Mouse (Mus musculus) lung, embryonic 16.5 days (tissue): ENCODE data around the gene Tarbp2. TPM values are rescaled to one million over a fixed set of nuclear protein-coding genes. Genes with fewer than 3 reads are reported as not detected.

Source experiments
- ATAC-seq: fragments of 200-750 bp; cut with Nextera tagmentation; 2 replicates; pipeline ENCODE4 v1.8.0; 2017; ENCODE audit warnings: low read depth, mild to moderate bottlenecking, moderate library complexity
- H3K27ac ChIP-seq: fragments of 300-500 bp; sonication (generic); 2 replicates; pipeline ENCODE4 v1.5.1; 2014; ENCODE audit warnings: mild to moderate bottlenecking, control low read depth, low read length
- H3K27me3 ChIP-seq: fragments of 300-500 bp; sonication (generic); 2 replicates; pipeline ENCODE4 v1.6.1; 2014; ENCODE audit warnings: low read depth, low read length, mixed read lengths; ENCODE audit not compliant: control insufficient read depth, insufficient read depth
- H3K36me3 ChIP-seq: fragments of 300-500 bp; sonication (generic); 2 replicates; pipeline ENCODE4 v1.6.1; 2014; ENCODE audit warnings: low read length; ENCODE audit not compliant: control insufficient read depth, insufficient read depth
- H3K4me1 ChIP-seq: fragments of 300-500 bp; sonication (generic); replicated peaks from 2 replicates; pipeline ENCODE4 v1.6.1; 2014; ENCODE audit warnings: low read length, mixed read lengths; ENCODE audit not compliant: control insufficient read depth, insufficient read depth
- H3K4me2 ChIP-seq: fragments of 300-500 bp; sonication (generic); 2 replicates; pipeline ENCODE4 v1.6.1; 2014; ENCODE audit warnings: low read depth, low read length, control low read depth
- H3K4me3 ChIP-seq: fragments of 300-500 bp; sonication (generic); 2 replicates; pipeline ENCODE4 v1.5.1; 2014; ENCODE audit warnings: mild to moderate bottlenecking, low read length, control low read depth
- H3K9ac ChIP-seq: fragments of 300-500 bp; sonication (generic); 2 replicates; pipeline ENCODE4 v1.6.1; 2014; ENCODE audit warnings: low read length, control low read depth
- H3K9me3 ChIP-seq: fragments of 300-500 bp; sonication (generic); 2 replicates; pipeline ENCODE4 v1.6.1; 2016; ENCODE audit warnings: low read length; ENCODE audit not compliant: control insufficient read depth
- WGBS: fragments of 180-500 bp; shearing (Covaris S2); extraction: QIAGEN DNeasy Blood & Tissue Kit; methylation state at CpG from one replicate; pipeline ENCODE4 v1.1.7; 2014; 5-methylcytosine and 5-hydroxymethylcytosine counted together
- polyA plus RNA-seq: library from polyadenylated mRNA; unstranded; fragments of >200 nt; fragmentation: Nextera tagmentation; extraction: Ambion mirVana; gene quantifications from 2 replicates; pipeline ENCODE4 v1.2.1, GENCODE M21; 2015

Tarbp2 gene
- polyA plus RNA-seq, 1 experiment from 2014 or later, result 73.4 TPM

DNA sequence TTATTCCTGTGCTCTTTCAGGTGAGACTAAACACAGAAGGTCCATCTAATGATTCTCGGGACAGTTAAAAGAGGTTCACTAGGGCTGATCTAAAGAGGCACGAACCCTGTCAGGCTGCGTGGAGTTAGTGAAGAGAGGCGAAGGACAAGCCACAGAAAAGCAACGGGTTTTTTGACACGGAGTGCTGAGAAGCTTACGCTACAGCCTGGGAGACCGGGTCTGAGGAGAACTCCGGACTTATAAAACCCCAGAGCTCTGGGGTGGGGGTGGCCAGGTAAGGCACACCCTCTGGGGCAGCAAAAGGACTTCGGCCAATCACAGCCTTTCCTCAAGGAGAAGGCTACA is 389 bp upstream of the Tarbp2 start:
- WGBS, result 0% methylated on average over 10 of the region's 10 CpGs
- ATAC-seq, result no peak
- Histone ChIP-seq H3K9ac (peak overlapping the region; percentile 64), H3K4me2 (peak overlapping the region; percentile 89), H3K4me3 (peak overlapping the region; percentile 60), H3K27me3 (no peaks in the 10 kb centered on the region), H3K27ac (peak overlapping the region; percentile 83), H3K9me3 (no peaks in the 10 kb centered on the region), H3K36me3 (peaks cover 6% of the 10 kb centered on the region; the same call in 1 of the 2 replicates), H3K4me1 (peaks cover 14% of the 10 kb centered on the region)

DNA sequence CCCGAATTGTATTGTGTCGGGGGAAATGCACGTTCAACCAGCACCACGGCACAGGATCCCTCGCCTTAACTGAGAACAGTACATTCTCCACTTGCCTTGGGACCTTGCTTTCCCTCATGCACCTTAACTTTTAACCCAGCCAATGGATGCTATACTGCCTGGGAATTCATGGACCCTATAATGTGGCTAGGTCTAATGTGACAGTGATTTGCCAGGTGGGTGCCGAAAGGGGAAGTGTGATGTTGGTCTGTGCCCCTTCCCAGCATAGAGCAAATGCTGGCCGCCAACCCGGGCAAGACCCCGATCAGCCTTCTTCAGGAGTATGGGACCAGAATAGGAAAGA is 838 bp downstream of the Tarbp2 start:
- H3K27ac ChIP-seq, result peak overlapping the region; percentile 99
- no peak for ATAC-seq
- H3K9me3 ChIP-seq, result no peaks in the 10 kb centered on the region
- H3K9ac ChIP-seq, result peak overlapping the region; percentile 92
- 8% methylated on average over 9 of the region's 9 CpGs for WGBS
- peak overlapping the region; percentile 82 for H3K4me2 ChIP-seq
- H3K27me3 ChIP-seq, result no peaks in the 10 kb centered on the region
- peaks cover 10% of the 10 kb centered on the region; the same call in 1 of the 2 replicates for H3K36me3 ChIP-seq
- H3K4me1 ChIP-seq, result peaks cover 14% of the 10 kb centered on the region
- peak overlapping the region; percentile 60 for H3K4me3 ChIP-seq

DNA sequence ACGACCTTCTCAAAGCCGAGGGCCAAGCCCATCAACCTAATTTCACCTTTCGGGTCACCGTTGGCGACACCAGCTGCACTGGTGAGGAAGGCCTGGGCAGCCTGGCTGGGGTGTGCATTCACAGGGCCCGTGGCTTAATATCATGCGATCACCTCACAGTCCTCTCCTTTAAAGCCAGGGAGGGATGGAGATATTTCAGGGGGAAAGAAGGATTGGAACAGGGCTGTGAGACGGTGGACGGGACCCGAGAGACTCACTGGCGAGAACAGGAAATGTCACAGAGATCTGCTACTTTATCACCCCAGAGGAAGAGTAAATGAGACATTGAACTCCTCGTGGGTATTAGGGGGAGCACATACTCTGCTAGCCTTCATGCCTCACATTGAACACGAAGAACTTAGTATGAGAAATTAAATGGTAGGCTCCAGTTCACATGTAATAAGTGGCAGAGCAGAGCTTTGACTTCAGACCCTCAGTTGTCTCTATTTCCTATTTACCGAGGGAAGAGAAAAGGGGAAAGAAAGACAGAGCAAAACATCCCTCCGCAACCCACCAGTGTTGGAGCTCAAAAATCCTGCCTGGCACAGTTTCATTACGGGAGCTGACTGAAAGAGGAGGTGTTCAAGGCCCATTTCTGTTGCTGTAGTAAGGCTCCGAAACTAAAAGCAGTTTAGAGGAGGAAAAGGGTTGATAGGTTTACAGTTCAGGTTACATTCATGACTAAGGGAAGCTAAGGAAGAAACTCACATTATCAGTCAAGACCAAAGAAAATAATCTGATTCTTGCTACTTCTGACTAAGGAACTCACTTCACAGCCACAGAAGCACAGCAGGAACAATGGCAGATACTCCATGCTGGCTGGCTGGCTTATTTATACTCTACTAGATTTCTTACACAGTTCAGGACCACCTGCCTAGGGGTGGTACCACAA is 1.5 kb downstream of the Tarbp2 start:
- WGBS, result 51% methylated on average over 15 of the region's 17 CpGs
- Histone ChIP-seq H3K36me3 (peaks cover 15% of the 10 kb centered on the region; the same call in 1 of the 2 replicates), H3K4me2 (peak overlapping the region; percentile 82), H3K9me3 (no peaks in the 10 kb centered on the region), H3K27me3 (no peaks in the 10 kb centered on the region), H3K4me1 (peaks cover 14% of the 10 kb centered on the region), H3K9ac (peak overlapping the region; percentile 92), H3K27ac (peak overlapping the region; percentile 99; the same call in 1 of the 2 replicates), H3K4me3 (peak overlapping the region; percentile 60)
- ATAC-seq, result no peak

DNA sequence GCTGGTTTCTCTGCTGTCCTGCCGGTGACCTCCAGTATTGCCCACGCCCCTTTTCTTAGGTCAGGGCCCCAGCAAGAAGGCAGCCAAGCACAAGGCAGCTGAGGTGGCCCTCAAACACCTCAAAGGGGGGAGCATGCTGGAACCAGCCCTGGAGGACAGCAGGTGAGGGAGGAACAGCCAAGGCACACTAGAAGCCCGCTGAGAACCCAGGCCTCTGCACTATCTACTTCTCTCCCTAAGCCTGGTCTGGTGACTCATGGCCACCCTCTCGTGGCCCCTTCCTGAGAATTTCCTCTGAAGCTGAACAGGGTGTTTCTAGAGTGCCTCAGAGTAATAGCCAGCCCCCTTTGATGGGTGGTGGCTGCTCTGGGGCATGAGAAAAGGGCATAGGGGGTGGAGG is 2.4 kb downstream of the Tarbp2 start:
- no peak for ATAC-seq
- Histone ChIP-seq H3K4me3 (no peak overlapping the region), H3K9me3 (no peaks in the 10 kb centered on the region), H3K36me3 (peaks cover 16% of the 10 kb centered on the region; the same call in 1 of the 2 replicates), H3K4me2 (no peak overlapping the region), H3K27ac (no peak overlapping the region), H3K9ac (no peak overlapping the region), H3K4me1 (peaks cover 14% of the 10 kb centered on the region), H3K27me3 (no peaks in the 10 kb centered on the region)
- WGBS, result 67% methylated on average over 4 of the region's 4 CpGs

DNA sequence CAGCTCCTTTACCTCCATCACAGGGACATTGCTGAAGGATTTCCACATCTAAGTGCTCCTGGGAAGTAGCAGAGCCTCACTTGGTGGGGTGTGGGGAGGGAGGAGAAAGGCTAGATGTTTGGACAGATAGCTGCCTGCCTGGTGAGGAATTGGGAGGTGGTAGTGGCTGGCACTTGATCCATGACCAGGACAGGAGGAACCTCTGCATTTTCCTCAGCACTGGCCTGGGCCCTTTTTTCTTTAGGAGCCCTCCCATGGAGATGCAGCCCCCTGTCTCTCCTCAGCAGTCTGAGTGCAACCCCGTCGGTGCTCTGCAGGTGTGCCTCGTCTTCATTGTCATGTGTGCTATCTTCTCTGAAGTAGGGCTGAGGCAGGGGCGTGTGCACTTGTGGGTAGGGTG is 3.5 kb downstream of the Tarbp2 start:
- H3K9me3 ChIP-seq, result no peaks in the 10 kb centered on the region
- H3K4me3 ChIP-seq, result no peak overlapping the region
- no peaks in the 10 kb centered on the region for H3K27me3 ChIP-seq
- H3K4me1 ChIP-seq, result peaks cover 6% of the 10 kb centered on the region
- H3K36me3 ChIP-seq, result peaks cover 16% of the 10 kb centered on the region; the same call in 1 of the 2 replicates
- no peak overlapping the region for H3K9ac ChIP-seq
- ATAC-seq, result no peak
- WGBS, result 78% methylated on average over 4 of the region's 4 CpGs
- H3K27ac ChIP-seq, result no peak overlapping the region
- H3K4me2 ChIP-seq, result no peak overlapping the region

DNA sequence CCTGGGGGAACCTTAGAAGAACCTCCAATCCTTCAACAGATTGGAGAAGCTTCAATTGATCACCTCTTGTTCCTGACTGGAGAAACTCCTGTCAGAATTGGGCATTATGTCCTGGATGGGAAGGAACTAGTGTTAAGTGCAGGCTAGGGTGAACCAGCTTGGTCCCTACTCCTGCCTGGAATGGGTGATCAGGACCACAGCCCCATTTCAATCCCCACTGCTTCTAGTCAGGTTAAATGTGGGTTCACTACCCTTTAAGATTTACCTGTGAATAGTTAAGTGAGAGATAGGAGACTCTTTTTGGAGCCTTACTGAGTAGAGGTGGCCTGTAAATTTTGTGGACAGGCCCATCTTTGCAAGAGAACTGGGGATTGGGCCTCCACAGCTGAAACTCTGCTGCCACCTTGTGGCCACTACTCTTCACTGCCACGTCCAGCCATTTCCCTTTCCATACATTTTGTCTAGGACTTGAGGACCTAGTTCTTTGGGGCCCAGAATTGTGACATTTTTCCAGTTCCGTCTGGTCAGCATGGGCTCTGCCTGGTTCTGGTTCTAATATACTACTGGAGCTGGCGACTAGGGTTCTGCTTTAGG is 7.0 kb downstream of the Tarbp2 start, which contains the start of gene Npff:
Npff (minus strand) TSS at position 51 of the 594 bp plus-strand sequence.
- peak; percentile 56; the same call in 1 of the 2 replicates for ATAC-seq

DNA sequence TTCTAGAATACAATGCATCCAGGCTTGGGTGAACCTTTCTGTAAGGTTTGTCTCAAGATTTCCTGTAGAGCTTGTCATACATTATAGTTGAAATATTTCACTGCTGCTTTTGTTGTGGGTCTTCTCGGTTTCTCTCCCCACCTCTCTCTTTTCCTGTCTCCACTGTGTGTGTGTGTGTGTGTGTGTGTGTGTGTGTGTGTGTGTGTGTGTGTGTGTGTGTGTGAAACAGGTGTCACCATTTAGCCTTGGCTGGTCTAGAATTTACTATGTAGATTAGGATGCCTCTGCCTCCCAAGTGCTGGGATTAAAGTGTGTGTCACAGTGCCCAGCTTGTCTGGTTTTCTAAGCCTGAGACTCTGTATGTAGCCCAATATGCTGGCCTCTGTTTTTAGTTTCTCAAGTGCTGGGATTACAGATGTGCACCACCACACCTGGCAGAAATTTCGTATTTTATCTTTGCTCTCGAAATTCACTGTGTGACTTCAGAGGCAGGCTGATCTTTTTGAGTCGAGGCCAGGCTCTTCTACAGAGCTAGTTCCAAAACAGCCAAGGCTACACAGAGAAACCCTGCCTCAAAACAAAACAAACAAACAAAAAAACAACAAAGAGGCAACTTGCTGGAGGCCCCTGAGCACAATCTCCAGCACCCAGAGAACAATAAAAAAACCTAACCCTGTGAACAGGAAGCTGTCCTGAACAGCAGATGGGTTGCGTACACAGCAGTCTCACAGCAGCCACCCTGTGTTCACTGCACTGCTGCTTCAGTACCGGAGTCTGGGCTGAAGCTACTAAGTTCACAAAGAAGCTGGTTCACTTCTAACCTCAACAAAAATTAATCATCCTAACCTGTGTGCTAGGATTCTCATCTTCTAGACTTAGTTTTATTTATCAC is 8.4 kb downstream of the Tarbp2 start:
- H3K9me3 ChIP-seq, result no peaks in the 10 kb centered on the region
- peaks cover 52% of the 10 kb centered on the region for H3K36me3 ChIP-seq
- H3K27ac ChIP-seq, result no peak overlapping the region
- H3K4me1 ChIP-seq, result no peaks in the 10 kb centered on the region
- 73% methylated on average over 6 of the region's 6 CpGs for WGBS
- no peak for ATAC-seq
- H3K4me3 ChIP-seq, result no peak overlapping the region
- no peak overlapping the region for H3K4me2 ChIP-seq
- no peaks in the 10 kb centered on the region for H3K27me3 ChIP-seq
- no peak overlapping the region for H3K9ac ChIP-seq

More for the DNA sequence above, 7.0 kb downstream of the Tarbp2 start, which contains the start of gene Npff:
- Histone ChIP-seq H3K9me3 (no peaks in the 10 kb centered on the region), H3K9ac (no peak within 1 kb of the TSS), H3K4me1 (no peaks in the 10 kb centered on the region; the same call in 1 of the 2 replicates), H3K27me3 (no peaks in the 10 kb centered on the region), H3K36me3 (peaks cover 43% of the 10 kb centered on the region), H3K27ac (no peak within 1 kb of the TSS), H3K4me3 (no peak within 1 kb of the TSS), H3K4me2 (no peak within 1 kb of the TSS)
- 1% methylated on average over 3 of the region's 3 CpGs for WGBS

DNA sequence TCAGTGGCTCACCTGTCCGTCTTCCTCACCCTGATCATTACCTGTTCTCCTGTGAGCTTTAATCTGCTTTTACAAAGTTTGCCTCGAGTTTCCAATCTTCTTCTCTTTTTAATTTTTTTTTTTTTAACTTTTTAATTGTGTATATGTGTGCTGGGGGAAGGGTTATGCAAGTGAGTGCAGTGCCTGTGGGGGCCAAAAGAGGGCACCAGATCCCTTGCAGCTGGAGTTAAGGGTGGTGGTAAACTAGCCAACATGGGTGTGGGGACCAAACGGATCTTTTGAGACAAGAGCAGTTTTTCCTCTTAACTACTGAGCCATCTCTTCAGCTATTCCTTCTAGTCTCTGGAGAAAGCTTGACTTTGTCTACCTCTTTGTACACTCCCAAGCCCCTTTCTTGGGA is 9.9 kb downstream of the Tarbp2 start:
- no peak for ATAC-seq
- H3K27ac ChIP-seq, result no peak overlapping the region
- peaks cover 59% of the 10 kb centered on the region for H3K36me3 ChIP-seq
- no peak overlapping the region for H3K4me3 ChIP-seq
- no peak overlapping the region for H3K4me2 ChIP-seq
- no peaks in the 10 kb centered on the region for H3K27me3 ChIP-seq
- H3K4me1 ChIP-seq, result no peaks in the 10 kb centered on the region
- H3K9me3 ChIP-seq, result no peaks in the 10 kb centered on the region
- WGBS, result 71% methylated on average over 3 of the region's 3 CpGs
- no peak overlapping the region for H3K9ac ChIP-seq
